ENCODE assay signal across 15 mouse cellular contexts in genomic region chr3:34860877-34861649, GRCm38 (mm10).
DNase-seq lines count a peak whose midpoint lies in the region; ATAC-seq and TF ChIP-seq lines count a peak whose summit lies in the region.
"Had no signal": no experiment of that assay in that cellular context is flagged by ENCODE, and none has a peak within 500 bp of the region (broad histone marks: within the 10 kb centered on the region; RNA-seq: fewer than 3 reads in every experiment).

No protein-coding gene starts in this region.

- H3K36me3 ChIP-seq in lung, embryonic 14.5 days (ENCODE audit: insufficient read depth), result no peaks in the 10 kb centered on the region
- no peaks in the 10 kb centered on the region for H3K36me3 ChIP-seq in hindbrain, embryonic 12.5 days
- H3K36me3 ChIP-seq in midbrain, embryonic 12.5 days, result no peaks in the 10 kb centered on the region
- H3K36me3 ChIP-seq in stomach, embryonic 15.5 days, result no peaks in the 10 kb centered on the region
- no peaks in the 10 kb centered on the region for H3K36me3 ChIP-seq in heart, embryonic 10.5 days
- H3K36me3 ChIP-seq: embryonic facial prominence, embryonic 15.5 days; kidney, embryonic 15.5 days; limb, embryonic 12.5 days had no signal

- no peak overlapping the region for H3K27ac ChIP-seq in lung, embryonic 14.5 days (ENCODE audit: low read depth)
- H3K27ac ChIP-seq in hindbrain, embryonic 12.5 days, result peak overlapping the region; percentile 52; the same call in 1 of the 2 replicates
- H3K27ac ChIP-seq in midbrain, embryonic 12.5 days (replicated peaks), result peak overlapping the region; percentile 32; the same call in 1 of the 2 replicates
- H3K27ac ChIP-seq in stomach, embryonic 15.5 days, result no peak overlapping the region
- no peak overlapping the region for H3K27ac ChIP-seq in heart, embryonic 10.5 days
- H3K27ac ChIP-seq: embryonic facial prominence, embryonic 15.5 days; kidney, embryonic 15.5 days; limb, embryonic 12.5 days had no signal

- no peak overlapping the region for H3K4me3 ChIP-seq in lung, embryonic 14.5 days (ENCODE audit: low read depth, low read length)
- no peak overlapping the region for H3K4me3 ChIP-seq in hindbrain, embryonic 12.5 days
- H3K4me3 ChIP-seq in midbrain, embryonic 12.5 days, result no peak overlapping the region
- H3K4me3 ChIP-seq in stomach, embryonic 15.5 days (replicated peaks), result no peak overlapping the region
- H3K4me3 ChIP-seq in heart, embryonic 10.5 days, result no peak overlapping the region
- H3K4me3 ChIP-seq: embryonic facial prominence, embryonic 15.5 days; kidney, embryonic 15.5 days; limb, embryonic 12.5 days; megakaryocyte, embryonic 14.5 days had no signal

- no peaks in the 10 kb centered on the region for H3K27me3 ChIP-seq in lung, embryonic 14.5 days (ENCODE audit: insufficient read depth, low read length)
- no peaks in the 10 kb centered on the region for H3K27me3 ChIP-seq in hindbrain, embryonic 12.5 days
- H3K27me3 ChIP-seq in midbrain, embryonic 12.5 days, result no peaks in the 10 kb centered on the region
- no peaks in the 10 kb centered on the region for H3K27me3 ChIP-seq in stomach, embryonic 15.5 days (replicated peaks)
- no peaks in the 10 kb centered on the region for H3K27me3 ChIP-seq in heart, embryonic 10.5 days (ENCODE audit: insufficient read depth, poor library complexity, severe bottlenecking)
- H3K27me3 ChIP-seq: embryonic facial prominence, embryonic 15.5 days; kidney, embryonic 15.5 days; limb, embryonic 12.5 days; megakaryocyte, embryonic 14.5 days had no signal

- no peaks in the 10 kb centered on the region for H3K4me1 ChIP-seq in lung, embryonic 14.5 days (ENCODE audit: insufficient read depth)
- peaks cover 9% of the 10 kb centered on the region for H3K4me1 ChIP-seq in hindbrain, embryonic 12.5 days
- H3K4me1 ChIP-seq in midbrain, embryonic 12.5 days, result peaks cover 5% of the 10 kb centered on the region; the same call in 1 of the 2 replicates
- H3K4me1 ChIP-seq in stomach, embryonic 15.5 days, result no peaks in the 10 kb centered on the region
- peaks cover 5% of the 10 kb centered on the region for H3K4me1 ChIP-seq in heart, embryonic 10.5 days
- H3K4me1 ChIP-seq: embryonic facial prominence, embryonic 15.5 days; kidney, embryonic 15.5 days; limb, embryonic 12.5 days; megakaryocyte, embryonic 14.5 days had no signal

- no peak overlapping the region for H3K9ac ChIP-seq in lung, embryonic 14.5 days
- no peak overlapping the region for H3K9ac ChIP-seq in hindbrain, embryonic 12.5 days
- H3K9ac ChIP-seq in midbrain, embryonic 12.5 days (replicated peaks), result no peak overlapping the region
- H3K9ac ChIP-seq in stomach, embryonic 15.5 days, result no peak overlapping the region
- H3K9ac ChIP-seq: embryonic facial prominence, embryonic 15.5 days; kidney, embryonic 15.5 days; limb, embryonic 12.5 days; liver, postnatal 0 days had no signal

- DNase-seq in lung, embryonic 14.5 days, result peak; percentile 21
- DNase-seq in lung, postnatal 36 days, result no peak
- no peak for DNase-seq in layer of hippocampus, adult 9-11 months
- DNase-seq in heart, embryonic 10.5 days (ENCODE audit: low spot score), result no peak
- no peak for DNase-seq in kidney, adult 18-20 months
- DNase-seq: cerebellum, adult 8-10 months; heart, postnatal 10 days; liver, postnatal 0 days had no signal

- WGBS in lung, embryonic 14.5 days, result 50% methylated on average over 16 of the region's 16 CpGs
- 55% methylated on average over 16 of the region's 16 CpGs for WGBS in hindbrain, embryonic 12.5 days
- WGBS in midbrain, embryonic 12.5 days, result 59% methylated on average over 16 of the region's 16 CpGs
- 40% methylated on average over 16 of the region's 16 CpGs for WGBS in stomach, embryonic 15.5 days
- WGBS in heart, embryonic 10.5 days, result 79% methylated on average over 16 of the region's 16 CpGs

- no peaks in the 10 kb centered on the region for H3K9me3 ChIP-seq in lung, embryonic 14.5 days (ENCODE audit: low read depth, low read length)
- no peaks in the 10 kb centered on the region for H3K9me3 ChIP-seq in hindbrain, embryonic 12.5 days (replicated peaks)
- no peaks in the 10 kb centered on the region for H3K9me3 ChIP-seq in midbrain, embryonic 12.5 days
- H3K9me3 ChIP-seq in stomach, embryonic 15.5 days, result no peaks in the 10 kb centered on the region
- no peaks in the 10 kb centered on the region for H3K9me3 ChIP-seq in heart, embryonic 10.5 days
- H3K9me3 ChIP-seq: embryonic facial prominence, embryonic 15.5 days; kidney, embryonic 15.5 days; limb, embryonic 12.5 days had no signal

- peak; percentile 60; the same call in 1 of the 2 replicates for ATAC-seq in lung, embryonic 14.5 days (ENCODE audit: insufficient read depth)
- ATAC-seq in hindbrain, embryonic 12.5 days (ENCODE audit: low FRiP score), result peak; percentile 72
- ATAC-seq in midbrain, embryonic 12.5 days (ENCODE audit: low FRiP score, low read depth), result peak; percentile 60
- peak; percentile 58; the same call in 1 of the 2 replicates for ATAC-seq in stomach, embryonic 15.5 days (ENCODE audit: insufficient read depth, low FRiP score, low read depth)
- ATAC-seq: liver, postnatal 0 days had no signal

- no peak overlapping the region for H3K4me2 ChIP-seq in lung, embryonic 14.5 days
- H3K4me2 ChIP-seq in hindbrain, embryonic 12.5 days (replicated peaks), result no peak overlapping the region
- H3K4me2 ChIP-seq in midbrain, embryonic 12.5 days (replicated peaks), result no peak overlapping the region
- 0 out of 2 replicates have a peak overlapping the region, but pooled peaks have one; percentile 25 for H3K4me2 ChIP-seq in stomach, embryonic 15.5 days
- H3K4me2 ChIP-seq: embryonic facial prominence, embryonic 15.5 days; kidney, embryonic 15.5 days; limb, embryonic 12.5 days had no signal

- TF ChIP-seq CTCF in lung, embryonic 14.5 days (IDR thresholded peaks at IDR 0.05; ENCODE audit: low read depth), result no peak

Comparison
In these comparisons a context has a peak if more than half of its experiments do, and no peak if none do; other contexts are left out.
1. H3K27ac ChIP-seq: peak in hindbrain, embryonic 12.5 days (single experiment) and midbrain, embryonic 12.5 days (single experiment); none in lung, embryonic 14.5 days (single experiment), stomach, embryonic 15.5 days (single experiment) and heart, embryonic 10.5 days (single experiment).
2. Peak in every context shown above with its lines, with median percentiles within 50 percentile points of each other: ATAC-seq.